Mouse (Mus musculus) embryo, embryonic 11 days (tissue): ENCODE data around the gene Fam173a.
A peak's percentile ranks its signal among the peaks of the same experiment; 100 is the strongest.
"Not testable (repeated sequence)": the region's sequence is repeated elsewhere in the genome, so short reads cannot be mapped to it uniquely, and the experiment has no call there.

Experiments used
- DNase-seq: peaks from one replicate; pipeline ENCODE4 v3.0.0-alpha.2; 2015

Gene Fam173a

GRCm38 (mm10) chr17:25828223-25828594, 35.5 kb upstream of the Fam173a start:
- no peak for DNase-seq

- DNase-seq: no peak
Measured at GRCm38 (mm10) chr17:25827546-25828222, 35.0 kb upstream of the Fam173a start.

- no peak for DNase-seq
Measured at GRCm38 (mm10) chr17:25827011-25827410, 34.3 kb upstream of the Fam173a start.

- no peak for DNase-seq
Measured at GRCm38 (mm10) chr17:25825984-25826570, 33.4 kb upstream of the Fam173a start.

- DNase-seq: no peak
Measured at GRCm38 (mm10) chr17:25825311-25825710, 32.6 kb upstream of the Fam173a start.

- no peak for DNase-seq
Measured at GRCm38 (mm10) chr17:25824362-25825142, 31.9 kb upstream of the Fam173a start.

GRCm38 (mm10) chr17:25823452-25823851, 30.8 kb upstream of the Fam173a start, which contains the start of gene Wdr24:
TSS of gene Wdr24 (plus strand) at chr17:25823627.
- peak; percentile 93 for DNase-seq

- DNase-seq: peak; percentile 46
Measured at GRCm38 (mm10) chr17:25818851-25819780, 26.4 kb upstream of the Fam173a start.

- no peak for DNase-seq
Measured at GRCm38 (mm10) chr17:25817662-25818061, 25.0 kb upstream of the Fam173a start.

- peak; percentile 91 for DNase-seq
Measured at GRCm38 (mm10) chr17:25813471-25813870, 20.8 kb upstream of the Fam173a start.

GRCm38 (mm10) chr17:25810890-25811289, 18.2 kb upstream of the Fam173a start:
- no peak for DNase-seq

- no peak for DNase-seq
Measured at GRCm38 (mm10) chr17:25809606-25810340, 17.1 kb upstream of the Fam173a start.

- DNase-seq: peak; percentile 94
Measured at GRCm38 (mm10) chr17:25808789-25809605, 16.3 kb upstream of the Fam173a start, which contains the start of gene Fbxl16. TSS of gene Fbxl16 (plus strand) at chr17:25809085.

GRCm38 (mm10) chr17:25808028-25808427, 15.3 kb upstream of the Fam173a start:
- no peak for DNase-seq

GRCm38 (mm10) chr17:25807452-25807851, 14.8 kb upstream of the Fam173a start:
- DNase-seq: not testable (repeated sequence)

- no peak for DNase-seq
Measured at GRCm38 (mm10) chr17:25806507-25806906, 13.8 kb upstream of the Fam173a start.

- DNase-seq: peak; percentile 88
Measured at GRCm38 (mm10) chr17:25802825-25803517, 10.3 kb upstream of the Fam173a start.

GRCm38 (mm10) chr17:25801029-25801428, 8.3 kb upstream of the Fam173a start:
- peak; percentile 85 for DNase-seq

GRCm38 (mm10) chr17:25796951-25797369, 4.3 kb upstream of the Fam173a start, which contains the start of gene Metrn:
TSS of gene Metrn (minus strand) at chr17:25797136.
- DNase-seq: peak; percentile 97

- no peak for DNase-seq
Measured at GRCm38 (mm10) chr17:25796211-25796771, 3.6 kb upstream of the Fam173a start.
